Mouse (Mus musculus) forebrain, embryonic 16.5 days (tissue): Measurements from ENCODE around the gene Trap1. TPM values are rescaled to one million over a fixed set of nuclear protein-coding genes. Genes with fewer than 3 reads are reported as not detected.
A peak's percentile ranks its signal among the peaks of the same experiment; 100 is the strongest.

ENCODE experiments used
- ATAC-seq: fragments of 200-750 bp; cut with Nextera tagmentation; 2 replicates; pipeline ENCODE4 v1.8.0; 2017; ENCODE audit warnings: mild to moderate bottlenecking, moderate library complexity
- H3K27ac ChIP-seq: fragments of 300-500 bp; sonication (generic); 2 replicates; pipeline ENCODE4 v1.5.1; 2014; ENCODE audit warnings: low read length, control low read depth
- H3K27me3 ChIP-seq: fragments of 300-500 bp; sonication (generic); replicated peaks from 2 replicates; pipeline ENCODE4 v1.6.1; 2014; ENCODE audit warnings: low read length; ENCODE audit not compliant: control insufficient read depth, insufficient read depth
- H3K36me3 ChIP-seq: fragments of 300-500 bp; sonication (generic); 2 replicates; pipeline ENCODE4 v1.6.1; 2014; ENCODE audit not compliant: control insufficient read depth, insufficient read depth
- H3K4me1 ChIP-seq: fragments of 300-500 bp; sonication (generic); replicated peaks from 2 replicates; pipeline ENCODE4 v1.6.1; 2014; ENCODE audit warnings: low read length; ENCODE audit not compliant: control insufficient read depth, insufficient read depth
- H3K4me2 ChIP-seq: fragments of 300-500 bp; sonication (generic); 2 replicates; pipeline ENCODE4 v1.6.1; 2014; ENCODE audit warnings: mild to moderate bottlenecking, low read length, control low read depth
- H3K4me3 ChIP-seq: fragments of 300-500 bp; sonication (generic); replicated peaks from 2 replicates; pipeline ENCODE4 v1.5.1; 2014; ENCODE audit warnings: mild to moderate bottlenecking, low read length, control low read depth
- H3K9ac ChIP-seq: fragments of 300-500 bp; sonication (generic); replicated peaks from 2 replicates; pipeline ENCODE4 v1.6.1; 2014; ENCODE audit warnings: low read depth, low read length, control low read depth
- H3K9me3 ChIP-seq: fragments of 300-500 bp; sonication (generic); 2 replicates; pipeline ENCODE4 v1.6.1; 2016; ENCODE audit warnings: low read length; ENCODE audit not compliant: control insufficient read depth
- WGBS: fragments of 180-500 bp; shearing (Covaris S2); extraction: QIAGEN DNeasy Blood & Tissue Kit; methylation state at CpG from one replicate; pipeline ENCODE4 v1.1.7; 2014; 5-methylcytosine and 5-hydroxymethylcytosine counted together
- microRNA-seq: library from miRNA; unstranded; fragments of <30 nt; microRNA quantifications from one replicate; pipeline ENCODE4, GENCODE M21; 2017
- polyA plus RNA-seq: library from polyadenylated mRNA; unstranded; fragments of >200 nt; fragmentation: Nextera tagmentation; extraction: Ambion mirVana; gene quantifications from 2 replicates; pipeline ENCODE4 v1.2.1, GENCODE M21; 2015

The Trap1 gene
- polyA plus RNA-seq, 1 experiment from 2014 or later = 52.7 TPM

DNA sequence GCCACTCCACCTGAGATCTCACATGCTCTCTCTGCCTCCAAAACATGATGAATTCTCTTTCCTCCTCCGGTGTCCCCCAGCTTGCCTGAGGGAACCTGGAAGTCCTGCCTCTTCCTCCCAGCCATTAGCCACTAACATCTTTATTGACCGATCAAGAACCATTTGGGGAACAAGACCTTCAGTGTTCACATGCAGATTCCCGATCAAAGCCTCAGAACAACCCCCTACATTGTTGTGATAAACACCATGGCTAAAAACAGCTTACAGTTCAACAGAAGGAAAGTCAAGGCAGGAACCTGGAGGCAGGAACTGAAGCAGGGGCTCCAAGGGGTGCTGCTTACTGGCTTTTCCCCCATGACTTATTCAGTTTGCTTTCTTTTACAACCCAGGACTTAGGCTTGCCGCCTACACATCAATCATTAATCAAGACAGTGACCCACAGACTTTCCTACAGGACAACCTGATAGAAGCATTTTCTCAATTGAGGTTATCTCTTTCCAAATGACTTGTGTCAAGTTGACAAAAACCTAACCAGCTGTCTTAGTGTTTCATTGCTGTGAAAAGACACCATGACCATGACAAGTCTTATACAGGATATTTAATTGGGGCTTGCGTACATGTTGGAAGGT, 63.5 kb downstream of the Trap1 start:
- Histone ChIP-seq H3K36me3 (no peaks in the 10 kb centered on the region), H3K27me3 (no peaks in the 10 kb centered on the region), H3K9me3 (no peaks in the 10 kb centered on the region), H3K9ac (no peak overlapping the region), H3K4me3 (no peak overlapping the region), H3K4me1 (no peaks in the 10 kb centered on the region), H3K4me2 (no peak overlapping the region), H3K27ac (no peak overlapping the region)
- no peak for ATAC-seq
- WGBS = 86% methylated on average over 5 of the region's 5 CpGs

DNA sequence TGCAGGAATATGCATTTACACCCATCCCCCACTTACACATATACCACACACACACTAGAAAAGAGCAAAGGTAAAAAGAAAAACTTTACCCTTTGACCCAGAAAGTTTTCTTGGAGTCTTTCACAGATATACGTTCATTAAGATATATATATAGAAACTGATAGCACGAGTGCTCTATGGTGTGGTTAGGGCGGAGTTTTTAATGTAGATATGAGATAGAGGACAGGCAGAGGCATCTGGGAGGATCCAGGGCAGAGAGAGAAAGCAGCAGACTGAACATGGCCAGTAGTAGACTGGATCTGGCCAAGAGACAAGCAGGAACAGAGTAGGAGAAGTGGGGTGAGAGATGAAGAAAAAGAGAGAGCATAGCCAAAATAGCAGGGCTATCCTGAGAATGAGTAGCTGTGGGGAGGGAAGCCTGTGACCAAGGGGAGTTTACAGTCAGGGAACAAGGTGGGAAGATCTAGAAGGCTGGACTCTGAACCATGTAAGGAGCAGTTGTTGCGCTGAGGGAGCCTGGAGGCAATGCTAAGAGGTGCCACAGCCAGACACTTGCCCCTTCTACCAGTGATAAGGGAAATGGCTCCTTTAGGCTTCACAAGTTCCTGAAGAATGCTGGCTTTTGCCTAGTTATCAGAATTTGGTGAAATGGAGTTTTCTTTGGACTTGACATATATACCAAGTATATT, 64.6 kb downstream of the Trap1 start:
- H3K27ac ChIP-seq = no peak overlapping the region
- no peak overlapping the region for H3K4me3 ChIP-seq
- no peaks in the 10 kb centered on the region for H3K4me1 ChIP-seq
- H3K27me3 ChIP-seq = no peaks in the 10 kb centered on the region
- no peaks in the 10 kb centered on the region for H3K9me3 ChIP-seq
- WGBS = 80% methylated on average over 4 of the region's 4 CpGs
- ATAC-seq = no peak
- no peak overlapping the region for H3K9ac ChIP-seq
- H3K4me2 ChIP-seq = no peak overlapping the region
- no peaks in the 10 kb centered on the region for H3K36me3 ChIP-seq

- peak; percentile 97 for ATAC-seq
- peak within 1 kb of the TSS; percentile 84 for H3K9ac ChIP-seq
Measured at GRCm38 (mm10) chr16:4003489-4004398, 73.9 kb downstream of the Trap1 start, which contains the start of gene Slx4. TSS of gene Slx4 (minus strand) at chr16:4003770.

More at GRCm38 (mm10) chr16:4003489-4004398, 73.9 kb downstream of the Trap1 start, which contains the start of gene Slx4:
- H3K4me3 ChIP-seq = peak within 1 kb of the TSS; percentile 88
- under 1% methylated on average over 58 of the region's 58 CpGs for WGBS
- peak within 1 kb of the TSS; percentile 87 for H3K27ac ChIP-seq
- peaks cover 15% of the 10 kb centered on the region for H3K4me1 ChIP-seq
- peaks cover 7% of the 10 kb centered on the region; the same call in 1 of the 2 replicates for H3K36me3 ChIP-seq
- no peaks in the 10 kb centered on the region; the same call in 1 of the 2 replicates for H3K9me3 ChIP-seq
- peak within 1 kb of the TSS; percentile 87 for H3K4me2 ChIP-seq
- no peaks in the 10 kb centered on the region for H3K27me3 ChIP-seq

Small RNAs within 50 kb of the gene (microRNA-seq; reads per million reads assigned to microRNA genes)
- gene Gm23413 = not detected

Other genes starting within 250 kb of the Trap1 start
- 0.17 TPM in 1 of 2 replicates, not detected in the other for gene Olfr15, start 246.9 kb downstream of the Trap1 start, polyA plus RNA-seq
- 3.0 and 3.1 TPM in 2 replicates for gene Zfp174, start 230.6 kb downstream of the Trap1 start, polyA plus RNA-seq
- 87.6 and 89.4 TPM in 2 replicates for gene Naa60, start 205.5 kb downstream of the Trap1 start, polyA plus RNA-seq
- 14.0 and 17.5 TPM in 2 replicates for gene Zfp597, start 193.3 kb downstream of the Trap1 start, polyA plus RNA-seq
- 2.1 and 3.3 TPM in 2 replicates for gene Gm20695, start 193.2 kb downstream of the Trap1 start, polyA plus RNA-seq
- gene 1700037C18Rik, start 169.1 kb downstream of the Trap1 start, polyA plus RNA-seq = 12.0 and 13.4 TPM in 2 replicates
- gene Cluap1, start 169.0 kb downstream of the Trap1 start, polyA plus RNA-seq = 41.0 and 43.4 TPM in 2 replicates
- gene Nlrc3, start 101.2 kb downstream of the Trap1 start, polyA plus RNA-seq = 0.88 and 1.2 TPM in 2 replicates
- gene Slx4, start 74.1 kb downstream of the Trap1 start, polyA plus RNA-seq = 28.1 and 29.2 TPM in 2 replicates
- gene Dnase1, start 40.9 kb downstream of the Trap1 start, polyA plus RNA-seq = 4.9 and 8.6 TPM in 2 replicates
- 47.4 and 49.0 TPM in 2 replicates for gene Crebbp, start 136.2 kb upstream of the Trap1 start, polyA plus RNA-seq